Mouse (Mus musculus) small intestine, adult 2 months (tissue): ENCODE data around the gene Acyp2.

Experiments
- CTCF ChIP-seq: fragments of 200-500 bp; IDR thresholded peaks from 2 replicates; pipeline ENCODE4 v1.5.1; 2012; ENCODE audit warnings: low read depth, mild to moderate bottlenecking, control low read depth, inconsistent platforms, low read length, moderate library complexity, mixed read lengths; ENCODE audit not compliant: insufficient replicate concordance, insufficient read length; ENCODE audit errors: extremely low read depth
- POLR2A ChIP-seq: fragments of 200-500 bp; IDR thresholded peaks from 2 replicates; pipeline ENCODE4 v1.6.1; 2012; ENCODE audit warnings: low read depth, mild to moderate bottlenecking, control low read depth, inconsistent platforms, low read length, moderate library complexity

DNA sequence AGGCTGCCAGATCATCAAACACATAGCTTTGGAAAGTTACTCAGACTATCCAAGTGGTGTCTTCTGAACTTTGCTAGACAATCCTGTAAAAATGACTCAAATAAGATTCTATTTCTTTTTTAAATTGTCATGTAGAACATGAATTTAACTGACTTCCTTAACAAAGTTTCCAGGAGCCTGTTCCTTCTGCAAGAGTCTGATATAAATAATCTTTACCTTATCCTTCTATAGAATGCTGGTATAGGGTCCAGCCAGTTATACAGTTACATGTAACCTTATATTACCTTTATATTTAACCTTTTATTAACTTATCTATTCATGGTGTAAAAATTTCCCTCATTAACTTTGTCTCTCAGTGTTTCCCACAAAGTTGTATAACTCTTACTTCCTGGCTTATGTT is 36.7 kb downstream of the Acyp2 start:
- TF ChIP-seq CTCF (no peak), POLR2A (no peak)
